Mouse (Mus musculus) lung, adult 2 months (tissue): ENCODE results near the gene Anxa4. TPM values are rescaled to one million over a fixed set of nuclear protein-coding genes. Genes with fewer than 3 reads are reported as not detected.
A peak's percentile ranks its signal among the peaks of the same experiment; 100 is the strongest.

Experiments
- DNase-seq: peaks from one replicate; pipeline ENCODE4 v3.0.0; 2022
- H3K4me1 ChIP-seq: fragments of 200-500 bp; 2 replicates; pipeline ENCODE4 v1.6.1; 2011; ENCODE audit warnings: low read length; ENCODE audit not compliant: control insufficient read depth, insufficient read depth
- H3K4me3 ChIP-seq: fragments of 200-500 bp; replicated peaks from 2 replicates; pipeline ENCODE3; 2011; ENCODE audit warnings: low read depth, mild to moderate bottlenecking, control low read depth, low read length; ENCODE audit errors: extremely low read depth
- CTCF ChIP-seq: fragments of 200-500 bp; IDR thresholded peaks from 2 replicates; pipeline ENCODE4 v1.5.1; 2011; ENCODE audit warnings: mild to moderate bottlenecking, low read length, control low read depth; ENCODE audit not compliant: insufficient read depth
- POLR2A ChIP-seq: fragments of 200-500 bp; IDR thresholded peaks from 2 replicates; pipeline ENCODE4 v1.6.1; 2011; ENCODE audit warnings: low read depth, mild to moderate bottlenecking, control low read depth, low read length, borderline replicate concordance; ENCODE audit errors: extremely low read depth
- WGBS: fragments of 180-500 bp; shearing (Covaris S2); methylation state at CpG from one replicate; pipeline ENCODE4 v1.1.7; 2018; 5-methylcytosine and 5-hydroxymethylcytosine counted together
- polyA plus RNA-seq: library from polyadenylated mRNA; depleted of rRNA; stranded (reverse); fragments of >200 nt; gene quantifications from 2 replicates; pipeline ENCODE4 v1.2.3, GENCODE M21; 2012; rRNA removed

Gene Anxa4
- polyA plus RNA-seq, 1 experiment, result 110 TPM

DNA sequence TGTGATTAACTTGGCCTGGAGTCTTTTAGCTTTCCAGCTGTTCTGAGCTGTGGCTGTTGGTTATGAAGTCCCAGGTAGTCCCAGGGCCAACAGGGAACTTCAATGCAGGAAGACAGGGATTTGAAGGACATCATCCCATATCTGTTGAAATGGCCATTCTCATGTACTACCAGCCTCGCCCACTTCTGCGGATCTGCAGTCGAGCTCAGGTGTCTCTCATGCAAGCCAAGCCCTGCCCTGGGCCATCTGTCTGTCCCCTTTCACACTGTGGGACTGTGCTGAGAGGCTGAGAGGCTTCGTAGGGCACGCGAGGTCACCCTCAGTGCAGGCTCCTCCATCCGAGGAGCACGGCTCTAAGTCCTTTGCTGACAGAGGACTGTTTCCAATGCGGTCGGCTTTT lies 97.2 kb downstream of the Anxa4 start:
- 86% methylated on average over 10 of the region's 10 CpGs for WGBS
- TF ChIP-seq CTCF, result no peak
- no peak for TF ChIP-seq POLR2A
- Histone ChIP-seq H3K4me1 (no peaks in the 10 kb centered on the region), H3K4me3 (no peak overlapping the region)
- DNase-seq, result no peak

DNA sequence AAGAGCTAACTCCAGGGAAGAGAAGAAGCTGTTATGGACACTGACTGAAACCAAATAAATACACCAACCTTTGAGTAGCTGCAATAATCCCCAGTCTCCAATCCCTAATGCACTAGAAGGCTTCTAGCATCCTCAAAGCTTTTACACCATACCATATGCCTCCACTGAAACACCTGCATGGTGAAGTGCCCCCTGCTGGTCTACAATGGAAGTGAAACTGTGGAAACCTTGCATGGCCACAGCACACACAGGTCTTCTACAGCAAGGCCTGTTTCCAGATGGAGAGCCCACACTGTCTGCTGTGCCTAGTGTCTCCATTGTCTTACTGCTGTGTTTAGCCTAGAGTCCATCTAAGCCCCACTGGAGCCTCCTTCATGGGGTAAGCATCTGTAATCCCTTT lies 98.9 kb downstream of the Anxa4 start:
- DNase-seq, result peak; percentile 54
- no peaks in the 10 kb centered on the region for H3K4me1 ChIP-seq
- TF ChIP-seq CTCF, result peak; percentile 62
- no peak for TF ChIP-seq POLR2A
- no peak overlapping the region for H3K4me3 ChIP-seq

DNA sequence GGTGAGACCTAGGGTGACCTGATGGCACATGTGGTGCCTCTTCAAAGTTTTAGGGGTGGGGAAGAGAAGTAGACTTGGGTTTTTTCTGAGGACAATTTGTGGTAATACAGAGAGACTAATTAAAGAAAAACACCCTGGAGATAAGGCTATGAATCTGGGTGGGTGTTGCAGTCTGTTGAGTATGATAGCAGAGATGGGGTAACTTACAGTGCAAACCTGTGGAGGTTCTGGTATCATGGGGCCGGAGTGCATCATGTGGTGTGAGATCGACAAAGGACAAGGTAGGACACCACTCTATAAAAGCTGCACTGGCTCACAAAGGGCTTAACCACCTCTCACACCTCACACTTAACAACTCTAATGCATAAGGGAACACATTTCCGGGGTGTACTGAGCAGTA lies 103.7 kb downstream of the Anxa4 start:
- TF ChIP-seq CTCF (no peak), POLR2A (no peak)
- no peak for DNase-seq
- 0 out of 2 replicates have a peak, but pooled peaks cover 1% of the 10 kb centered on the region for H3K4me1 ChIP-seq
- H3K4me3 ChIP-seq, result no peak overlapping the region
- WGBS, result 98% methylated on average over 3 of the region's 3 CpGs

- 0 out of 2 replicates have a peak, but pooled peaks cover 2% of the 10 kb centered on the region for H3K4me1 ChIP-seq
- DNase-seq, result no peak
- no peak for TF ChIP-seq CTCF
- TF ChIP-seq POLR2A, result no peak
- WGBS, result 72% methylated on average over 1 of the region's 1 CpGs
- H3K4me3 ChIP-seq, result no peak overlapping the region
Observed at GRCm38 (mm10) chr6:86686971-86687370, 106.4 kb downstream of the Anxa4 start.

Other genes starting within 250 kb of the Anxa4 start
- 0.43 and 263 TPM in 2 replicates for gene Asprv1, start 165.4 kb downstream of the Anxa4 start, polyA plus RNA-seq
- gene Mxd1, start 124.4 kb downstream of the Anxa4 start, polyA plus RNA-seq, result 14.8 and 19.1 TPM in 2 replicates
- gene Snrnp27, start 109.1 kb downstream of the Anxa4 start, polyA plus RNA-seq, result 8.4 and 9.8 TPM in 2 replicates
- gene Gmcl1, start 60.2 kb downstream of the Anxa4 start, polyA plus RNA-seq, result 8.4 and 8.7 TPM in 2 replicates
- gene Aak1, start 55.9 kb upstream of the Anxa4 start, polyA plus RNA-seq, result 17.7 and 23.0 TPM in 2 replicates
- gene Nfu1, start 215.7 kb upstream of the Anxa4 start, polyA plus RNA-seq, result 72.5 and 88.5 TPM in 2 replicates
- gene Gfpt1, start 249.3 kb upstream of the Anxa4 start, polyA plus RNA-seq, result 13.3 and 17.3 TPM in 2 replicates